Mouse (Mus musculus): ENCODE measurements around the gene Gm7929.
"Not testable (repeated sequence)": the region's sequence is repeated elsewhere in the genome, so short reads cannot be mapped to it uniquely, and the experiment has no call there.

Gm7929 gene

GRCm38 (mm10) chr14:41750514-41750913 lies at the start of gene Gm7929:
Gm7929 (minus strand) TSS chr14:41750614.
- DNase-seq (ENCODE audit: low spot score in 2 of 2) = not testable (repeated sequence)

- not testable (repeated sequence) for DNase-seq (ENCODE audit: low spot score in 2 of 2)
Measured at GRCm38 (mm10) chr14:41772341-41772740, 21.9 kb upstream of the Gm7929 start, which contains the start of gene Gm47189. Gm47189 (minus strand) TSS chr14:41772441.

- peak in 1 of 2 experiments; percentile 2 for DNase-seq (ENCODE audit: low spot score in 2 of 2)
Measured at GRCm38 (mm10) chr14:41755931-41756330, 5.5 kb upstream of the Gm7929 start.

- not testable (repeated sequence) for DNase-seq (ENCODE audit: low spot score in 2 of 2)
Measured at GRCm38 (mm10) chr14:41723437-41723836, 27.0 kb downstream of the Gm7929 start.

- not testable (repeated sequence) for DNase-seq (ENCODE audit: low spot score in 2 of 2)
Measured at GRCm38 (mm10) chr14:41717180-41717579, 33.2 kb downstream of the Gm7929 start.

- DNase-seq (ENCODE audit: low spot score in 2 of 2) = not testable (repeated sequence)
Measured at GRCm38 (mm10) chr14:41701785-41702184, 48.6 kb downstream of the Gm7929 start, which contains the start of gene Gm8068. Gm8068 (minus strand) TSS chr14:41701885.

Data from right cerebral cortex, adult 2 months (tissue).